In genomic region chr11:79584191-79584590, GRCm38 (mm10) we compare ENCODE assay signal across 8 mouse cellular contexts. TPM values are rescaled to one million over a fixed set of nuclear protein-coding genes. Genes with fewer than 3 reads are reported as not detected.
A peak's percentile ranks its signal among the peaks of the same experiment; 100 is the strongest.
DNase-seq lines count a peak whose midpoint lies in the region; ATAC-seq and TF ChIP-seq lines count a peak whose summit lies in the region.

No protein-coding gene starts in this region.

- H3K27me3 ChIP-seq in hindbrain, postnatal 0 days (ENCODE audit: insufficient read depth, low read length), result no peaks in the 10 kb centered on the region
- no peaks in the 10 kb centered on the region; the same call in 1 of the 2 replicates for H3K27me3 ChIP-seq in midbrain, embryonic 13.5 days

- H3K4me3 ChIP-seq in hindbrain, postnatal 0 days (ENCODE audit: low read length), result no peak overlapping the region
- H3K4me3 ChIP-seq in midbrain, embryonic 13.5 days (replicated peaks), result no peak overlapping the region

- intact Hi-C loops in left cerebral cortex, postnatal 14 days (cut with DNase I), result loop anchor here (2.0 to 5.0 kb wide), 2 partner anchors 103 to 338 kb away; no protein-coding TSS in a partner anchor

- no peaks in the 10 kb centered on the region for H3K9me3 ChIP-seq in hindbrain, postnatal 0 days (ENCODE audit: low read length)
- no peaks in the 10 kb centered on the region for H3K9me3 ChIP-seq in midbrain, embryonic 13.5 days

- ATAC-seq in hindbrain, postnatal 0 days, result peak; percentile 86
- peak; percentile 81 for ATAC-seq in midbrain, embryonic 13.5 days

- H3K27ac ChIP-seq in hindbrain, postnatal 0 days, result no peak overlapping the region
- H3K27ac ChIP-seq in midbrain, embryonic 13.5 days, result no peak overlapping the region

- no peak overlapping the region for H3K4me2 ChIP-seq in hindbrain, postnatal 0 days (ENCODE audit: low read depth, low read length)
- no peak overlapping the region for H3K4me2 ChIP-seq in midbrain, embryonic 13.5 days (replicated peaks)

- peak; percentile 58 for DNase-seq in urinary bladder, postnatal 14 days (ENCODE audit: low spot score)
- no peak for DNase-seq in urinary bladder, adult 2 months (ENCODE audit: low spot score)
- peak; percentile 38 for DNase-seq in c-Kit-positive CD71-positive TER-119-negative erythroid progenitor cells, embryonic 14.5 days (ENCODE audit: low read depth)
- DNase-seq in fibroblast of lung, adult 2 months (ENCODE audit: low read depth), result peak; percentile 60
- peak; percentile 90 for DNase-seq in hindbrain, postnatal 0 days (ENCODE audit: low spot score)
- DNase-seq in left cerebral cortex, postnatal 14 days (ENCODE audit: low spot score in 2 of 2), result peak; percentile 77 to 81
- DNase-seq in spleen, postnatal 36 days (ENCODE audit: low spot score in 2 of 2), result peak; percentile 36 to 46

- H3K36me3 ChIP-seq in hindbrain, postnatal 0 days (ENCODE audit: insufficient read depth, low read length), result peaks cover 9% of the 10 kb centered on the region; the same call in 1 of the 2 replicates
- peaks cover 8% of the 10 kb centered on the region for H3K36me3 ChIP-seq in midbrain, embryonic 13.5 days

- 10% methylated on average over 5 of the region's 5 CpGs for WGBS in hindbrain, postnatal 0 days
- WGBS in midbrain, embryonic 13.5 days, result 5% methylated on average over 5 of the region's 5 CpGs

- H3K4me1 ChIP-seq in hindbrain, postnatal 0 days (ENCODE audit: insufficient read depth, low read length), result no peaks in the 10 kb centered on the region
- 0 out of 2 replicates have a peak, but pooled peaks cover 4% of the 10 kb centered on the region for H3K4me1 ChIP-seq in midbrain, embryonic 13.5 days (replicated peaks)

- no peak overlapping the region for H3K9ac ChIP-seq in hindbrain, postnatal 0 days (replicated peaks; ENCODE audit: low read length)
- no peak overlapping the region for H3K9ac ChIP-seq in midbrain, embryonic 13.5 days (replicated peaks)

- peak; percentile 95 for TF ChIP-seq CTCF in hindbrain, postnatal 0 days (IDR thresholded peaks at IDR 0.05; ENCODE audit: low read depth)

RNA-seq across cellular contexts. Expression of gene Rab11fip4, which starts 6.8 kb away (rescaled TPM):
- 0.74 and 0.81 TPM in 2 replicates for polyA plus RNA-seq in urinary bladder, adult 2 months (2012; rRNA removed)
- total RNA-seq in hindbrain, postnatal 0 days (2014; rRNA removed), result 66.4 and 69.3 TPM in 2 replicates
- 17.3 and 17.4 TPM in 2 replicates for polyA plus RNA-seq in hindbrain, postnatal 0 days (2015; fragmentation: Nextera tagmentation; extraction: Ambion mirVana)
- total RNA-seq in left cerebral cortex, postnatal 14 days (2021), result 100 to 1,000 TPM; 200 to 210 TPM
- 21.8 and 22.2 TPM in 2 replicates for polyA plus RNA-seq in midbrain, embryonic 13.5 days (2015; fragmentation: Nextera tagmentation; extraction: Ambion mirVana)

RNA-seq across cellular contexts. Expression of gene Evi2a, which starts 53.8 kb away (rescaled TPM):
- polyA plus RNA-seq in urinary bladder, adult 2 months (2012; rRNA removed), result 13.6 and 15.8 TPM in 2 replicates
- 2.3 and 3.0 TPM in 2 replicates for total RNA-seq in hindbrain, postnatal 0 days (2014; rRNA removed)
- 4.5 and 5.9 TPM in 2 replicates for polyA plus RNA-seq in hindbrain, postnatal 0 days (2015; fragmentation: Nextera tagmentation; extraction: Ambion mirVana)
- 10 to 100 TPM in 1 of 2 experiments, 1 to 10 TPM in 1; 5.5 to 10.2 TPM for total RNA-seq in left cerebral cortex, postnatal 14 days (2021)
- 2.1 and 3.1 TPM in 2 replicates for polyA plus RNA-seq in midbrain, embryonic 13.5 days (2015; fragmentation: Nextera tagmentation; extraction: Ambion mirVana)

RNA-seq across cellular contexts. Expression of gene Evi2, which starts 53.8 kb away (rescaled TPM):
- polyA plus RNA-seq in urinary bladder, adult 2 months (2012; rRNA removed), result 0.50 TPM in 2 replicates
- 0.11 and 0.16 TPM in 2 replicates for total RNA-seq in hindbrain, postnatal 0 days (2014; rRNA removed)
- polyA plus RNA-seq in hindbrain, postnatal 0 days (2015; fragmentation: Nextera tagmentation; extraction: Ambion mirVana), result 0.21 and 0.54 TPM in 2 replicates
- under 1 TPM in 1 of 2 experiments, not detected in 1; 0.13 TPM for total RNA-seq in left cerebral cortex, postnatal 14 days (2021)
- 0.62 and 1.1 TPM in 2 replicates for polyA plus RNA-seq in midbrain, embryonic 13.5 days (2015; fragmentation: Nextera tagmentation; extraction: Ambion mirVana)

Comparison
In these comparisons a context has a peak if more than half of its experiments do, and no peak if none do; other contexts are left out.
1. RNA of gene Rab11fip4, which starts 6.8 kb away (polyA plus RNA-seq): 21.8 to 22.2 TPM in midbrain, embryonic 13.5 days and 17.3 to 17.4 TPM in hindbrain, postnatal 0 days; 0.74 to 0.81 TPM in urinary bladder, adult 2 months; every median in the first group is over 10 times any median in the second.